Mouse (Mus musculus) left cerebral cortex, postnatal 36 days (tissue): Measurements from ENCODE around the gene Zfp839. TPM values are rescaled to one million over a fixed set of nuclear protein-coding genes. Genes with fewer than 3 reads are reported as not detected.

Experiments used
- DNase-seq, 2 experiments: peaks; one replicate each; pipeline ENCODE4 v3.0.0; 2021 to 2022; ENCODE audit warnings: low spot score in 2 of 2, mixed read lengths in 1 of 2
- intact Hi-C: fragments of 180-260 bp; cut with DNase I; formaldehyde crosslinking; loops from one replicate; pipeline ENCODE4 v1.15.1; 2025
- total RNA-seq, 2 experiments: library from RNA; stranded (reverse); gene quantifications; 2 replicates each; pipeline ENCODE4 v1.2.3; 2021

Gene Zfp839
- total RNA-seq, 2 experiments from 2014 or later: 10.7 to 13.1 TPM

DNA sequence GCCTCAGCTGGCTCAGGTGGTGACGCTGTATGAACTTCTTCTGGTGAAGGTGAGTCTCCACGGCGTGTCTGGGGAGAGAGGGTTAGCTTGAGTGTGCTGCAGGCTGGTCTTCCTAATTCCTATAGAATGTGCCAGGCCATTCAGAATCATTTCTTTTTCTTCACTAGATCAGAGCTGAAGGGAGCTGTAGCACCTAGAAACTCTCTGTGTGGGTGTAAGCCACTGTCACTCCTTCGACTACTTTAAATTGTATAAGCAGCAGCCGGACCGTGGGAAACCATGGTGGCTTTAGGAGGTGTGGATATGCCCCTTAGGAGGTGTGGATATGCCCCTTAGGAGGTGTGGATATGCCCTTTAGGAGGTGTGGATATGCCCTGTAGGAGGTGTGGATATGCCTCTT is 14.0 kb downstream of the Zfp839 start:
- no peak for DNase-seq
- intact Hi-C loops: no loop called here

DNA sequence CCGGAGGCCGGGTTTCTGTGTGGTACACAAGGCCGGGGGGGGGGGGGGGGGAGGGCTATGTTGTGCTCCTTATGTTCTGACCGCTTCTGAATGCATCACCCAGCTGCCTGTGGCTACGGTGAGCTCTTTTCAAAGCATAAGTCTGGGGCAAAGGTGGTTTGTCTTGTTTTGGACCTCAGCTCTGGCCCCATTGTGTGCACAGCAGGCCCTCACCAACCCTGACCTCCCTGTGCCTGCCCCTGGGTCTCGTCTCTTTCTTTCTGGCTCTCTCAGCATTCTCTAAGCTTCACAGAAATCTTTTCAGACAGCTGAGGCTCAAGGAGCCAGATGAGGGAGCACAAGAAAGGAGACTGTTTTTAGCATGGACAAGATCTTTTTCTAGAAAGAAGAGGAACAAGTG is 15.5 kb downstream of the Zfp839 start:
- DNase-seq: no peak

DNA sequence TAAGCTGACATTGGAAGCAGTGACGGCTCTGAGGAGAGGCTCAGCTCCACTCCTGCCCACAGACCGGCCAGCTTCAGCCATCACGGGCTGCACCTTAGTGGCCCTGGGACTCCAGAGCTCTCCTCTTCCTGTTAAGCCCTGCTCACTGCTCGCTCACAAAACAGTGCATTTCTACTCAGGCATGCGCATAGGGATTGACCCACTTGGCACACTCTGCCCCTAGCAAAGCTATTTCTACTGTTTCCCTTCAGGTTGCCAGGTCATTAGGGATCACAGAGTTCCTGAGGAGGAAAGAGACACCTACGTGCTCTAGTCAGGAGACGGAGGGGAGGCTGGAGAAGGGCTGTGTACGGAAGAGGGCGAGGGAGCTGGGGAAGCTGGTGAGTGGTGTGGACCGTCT is 15.9 kb downstream of the Zfp839 start:
- intact Hi-C loops: no loop called here
- DNase-seq: no peak

More for the DNA sequence above, 15.5 kb downstream of the Zfp839 start:
- intact Hi-C loops: no loop called here

DNA sequence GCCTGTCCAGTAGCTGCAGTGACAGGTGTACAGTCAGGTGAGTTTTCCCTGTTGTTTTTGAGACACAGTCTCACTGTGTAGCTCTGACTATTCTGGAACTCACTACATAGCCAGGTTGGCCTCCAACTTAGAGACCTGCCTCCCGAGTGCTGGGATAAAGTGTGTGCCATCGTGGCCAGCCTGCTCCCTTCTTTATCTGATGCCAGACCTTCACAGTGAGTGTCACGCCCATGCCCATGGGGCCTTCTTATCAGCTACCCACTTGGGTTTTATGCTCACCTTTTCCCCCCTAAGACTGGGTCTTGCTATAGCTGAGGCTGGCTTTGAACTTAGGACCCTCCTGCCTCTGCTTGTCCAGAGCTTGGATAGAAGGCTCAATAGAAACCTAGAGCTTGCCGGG is 20.1 kb downstream of the Zfp839 start:
- DNase-seq: no peak
- intact Hi-C loops: no loop called here

DNA sequence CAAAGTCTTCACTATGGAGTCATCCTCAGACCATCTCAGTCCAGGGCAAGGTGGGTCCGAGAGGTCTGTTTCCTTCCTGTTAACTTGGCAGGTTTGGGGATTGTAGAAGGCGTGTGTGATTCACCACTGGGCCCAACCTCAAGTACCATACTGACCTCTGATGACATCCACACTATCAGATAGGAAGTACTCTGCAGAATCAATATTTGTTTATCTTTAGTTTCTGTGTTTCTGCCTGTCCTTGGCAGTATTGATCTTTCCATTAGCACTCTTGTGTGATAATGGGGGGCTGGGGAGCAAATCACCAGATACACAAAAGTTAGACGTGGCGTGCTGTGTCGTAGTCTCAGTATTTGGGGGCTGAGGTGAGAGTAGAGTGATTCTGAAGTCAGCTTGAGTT is 21.2 kb downstream of the Zfp839 start:
- DNase-seq: no peak
- intact Hi-C loops: no loop called here

DNA sequence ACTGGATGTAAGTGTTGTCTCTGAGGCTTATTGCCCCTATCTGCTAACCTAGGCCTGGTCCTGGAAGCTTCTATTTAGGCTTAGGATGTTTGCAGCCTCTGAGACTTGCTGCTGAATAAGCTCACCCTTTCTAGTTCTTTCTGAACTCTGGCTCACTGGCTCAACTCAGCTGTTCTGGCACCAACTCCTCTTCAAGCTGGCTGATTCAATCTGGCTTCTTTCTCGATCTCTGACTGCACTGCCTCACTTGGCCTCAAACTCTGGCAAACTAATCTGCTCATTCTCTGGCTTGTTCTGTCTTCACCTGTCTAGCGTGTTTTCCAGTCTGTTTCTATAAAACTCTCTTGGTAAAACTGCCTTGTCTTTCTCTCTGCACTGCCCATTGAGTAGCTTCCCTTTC is 25.3 kb downstream of the Zfp839 start:
- intact Hi-C loops: no loop called here
- no peak for DNase-seq

DNA sequence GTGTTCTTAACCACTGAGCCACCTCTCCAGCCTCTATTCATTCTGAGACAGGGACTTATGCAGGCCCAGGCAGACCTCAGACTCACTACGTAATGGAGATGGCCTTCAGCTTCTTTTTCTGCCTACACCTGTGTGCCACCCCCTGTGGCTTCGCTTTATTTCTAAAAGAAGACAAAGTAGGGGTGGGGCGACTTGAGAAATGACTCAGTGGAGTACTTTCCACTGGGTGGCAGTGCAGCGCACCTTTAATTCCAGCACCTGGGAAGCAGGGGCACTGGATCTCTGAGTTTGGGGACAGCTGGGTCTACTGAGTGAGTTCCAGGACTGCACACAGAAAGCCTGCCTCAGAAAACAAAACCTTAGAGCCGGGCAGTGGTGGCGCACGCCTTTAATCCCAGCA is 32.2 kb downstream of the Zfp839 start:
- intact Hi-C loops: no loop called here
- no peak for DNase-seq

DNA sequence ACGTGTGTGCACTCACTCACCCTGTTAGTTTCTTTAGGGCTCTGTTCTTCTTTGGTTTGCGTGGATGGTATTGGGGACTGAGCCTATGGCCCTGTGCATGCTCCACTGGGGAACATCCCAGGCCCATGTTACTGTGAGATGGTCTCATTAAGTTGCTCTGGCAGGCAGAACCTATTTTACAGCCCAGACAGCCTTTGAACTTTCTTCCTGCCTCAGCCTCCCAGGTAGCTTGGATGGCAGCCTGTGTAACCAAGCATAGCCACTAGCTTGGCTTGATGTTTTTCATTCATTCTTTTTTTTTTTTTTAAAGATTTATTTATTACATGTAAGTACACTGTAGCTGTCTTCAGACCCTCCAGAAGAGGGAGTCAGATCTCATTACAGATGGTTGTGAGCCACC is 35.2 kb downstream of the Zfp839 start:
- intact Hi-C loops: no loop called here
- no peak for DNase-seq

DNA sequence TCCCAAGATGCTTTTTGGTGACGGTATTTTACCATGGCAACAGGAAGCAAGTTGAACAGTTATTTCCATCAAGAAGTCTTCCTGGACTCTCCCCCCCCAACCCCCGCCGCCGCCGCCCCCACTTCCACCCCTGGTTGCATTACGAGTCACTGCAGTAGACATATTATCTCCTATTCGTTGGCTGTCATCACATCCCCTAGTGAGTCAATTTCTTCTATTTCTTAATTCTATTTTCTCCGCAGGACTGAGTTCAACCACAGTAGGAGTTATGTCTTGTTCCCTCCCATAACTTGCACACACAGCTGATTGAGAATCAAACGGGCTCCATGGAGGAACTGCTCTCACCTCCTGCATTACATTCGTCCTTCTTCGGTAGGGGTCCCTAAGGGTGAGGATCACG is 38.1 kb downstream of the Zfp839 start:
- intact Hi-C loops: loop anchor here (2.0 kb wide), 1 partner anchor 21 kb away; no protein-coding TSS in a partner anchor

DNA sequence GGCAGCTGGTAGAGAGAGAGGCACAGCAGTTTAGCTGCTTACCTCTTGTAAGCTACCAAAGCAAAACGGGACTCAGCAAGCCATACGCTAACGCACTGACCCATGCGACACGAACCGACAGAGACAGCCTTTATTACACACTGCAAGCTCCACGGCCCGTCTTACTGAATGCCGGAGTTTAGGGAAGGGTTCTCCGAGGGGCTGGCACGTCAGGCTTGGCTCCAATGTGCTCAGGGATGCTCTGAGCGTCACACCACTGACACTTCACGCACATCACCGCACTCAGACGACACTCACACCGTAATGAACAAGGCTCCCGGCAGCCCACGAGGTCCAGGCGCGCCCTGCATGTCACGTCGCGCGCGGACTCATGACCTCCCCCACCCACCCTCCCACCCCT is 38.6 kb downstream of the Zfp839 start:
- intact Hi-C loops: loop anchor here (2.0 kb wide), 1 partner anchor 20 kb away; no protein-coding TSS in a partner anchor
- no peak for DNase-seq

More for the DNA sequence above, 38.1 kb downstream of the Zfp839 start:
- DNase-seq: no peak

DNA sequence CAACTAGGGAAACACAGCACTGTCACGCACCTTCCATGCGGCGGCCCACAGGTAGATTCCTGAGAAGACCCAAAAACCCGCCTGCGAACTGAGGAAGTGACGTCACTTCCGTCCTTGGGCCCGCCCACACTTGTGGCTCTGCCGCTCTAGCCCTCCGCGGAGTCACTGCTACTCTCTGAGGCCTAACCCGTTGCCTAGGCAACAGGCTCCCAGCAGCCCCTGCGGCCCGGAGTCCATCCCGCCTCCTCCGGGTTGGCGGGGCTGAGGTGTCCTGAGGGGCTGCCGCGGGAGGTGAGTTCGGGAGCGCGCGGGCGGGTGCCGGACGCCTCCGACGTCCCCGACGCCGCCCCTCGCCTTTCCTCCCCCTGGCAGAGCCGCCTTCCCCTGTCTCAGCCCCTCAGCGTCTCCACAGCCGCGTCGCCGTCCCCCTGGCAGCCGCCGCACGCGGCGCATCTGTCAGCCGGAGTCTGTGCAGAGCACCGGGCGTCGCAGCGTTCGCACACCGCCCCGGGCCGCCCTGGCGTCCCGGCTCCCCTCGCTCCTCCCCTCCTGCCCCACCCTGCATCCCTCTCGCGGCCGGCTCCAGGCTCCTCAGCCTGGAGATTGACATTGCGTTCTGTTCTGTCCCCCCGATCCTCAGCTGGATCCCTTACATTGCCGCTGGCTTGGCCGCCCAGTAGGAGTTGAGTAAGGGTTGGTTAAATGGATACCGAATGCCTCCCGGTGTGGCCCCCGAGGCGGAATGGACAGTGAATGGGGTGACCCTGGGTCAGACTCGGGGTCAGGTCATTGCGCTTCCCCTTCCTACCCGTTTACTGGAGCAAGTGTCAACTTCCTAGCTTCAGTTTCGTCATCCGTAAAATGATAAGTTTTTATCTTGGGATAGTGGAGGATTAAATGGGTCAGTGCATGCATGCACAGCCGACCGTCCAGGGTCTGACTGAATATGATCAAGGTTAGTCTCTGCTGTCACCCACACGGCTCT is 39.3 kb downstream of the Zfp839 start, which contains the start of the genes Cinp and Tecpr2:
Cinp (minus strand) TSS at position 110 of the 985 bp plus-strand sequence.
Tecpr2 (plus strand) TSS at position 229 of the 985 bp plus-strand sequence.
- DNase-seq: peak; percentile 97 to 99
- intact Hi-C loops: loop anchor here (2.0 kb wide), 1 partner anchor 19 kb away; no protein-coding TSS in a partner anchor

DNA sequence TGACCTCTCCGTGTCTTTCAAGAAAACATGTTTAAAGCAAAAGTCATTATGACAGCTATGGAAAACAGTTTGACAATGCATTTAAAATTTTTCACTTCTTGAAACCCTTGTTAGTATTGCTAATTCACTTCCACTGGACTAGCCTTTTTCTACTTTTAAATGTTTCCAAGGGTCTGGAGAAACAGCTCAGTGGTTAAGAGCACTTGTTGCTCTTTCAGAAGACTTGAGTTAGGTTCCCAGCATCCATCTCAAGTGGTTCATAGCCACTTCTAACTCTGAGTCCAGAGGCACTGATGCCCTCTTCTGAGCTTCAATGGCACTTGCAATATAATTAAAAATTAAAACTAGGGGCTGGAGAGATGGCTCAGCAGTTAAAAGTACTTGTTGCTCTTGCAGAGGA is 41.8 kb downstream of the Zfp839 start:
- intact Hi-C loops: no loop called here

DNA sequence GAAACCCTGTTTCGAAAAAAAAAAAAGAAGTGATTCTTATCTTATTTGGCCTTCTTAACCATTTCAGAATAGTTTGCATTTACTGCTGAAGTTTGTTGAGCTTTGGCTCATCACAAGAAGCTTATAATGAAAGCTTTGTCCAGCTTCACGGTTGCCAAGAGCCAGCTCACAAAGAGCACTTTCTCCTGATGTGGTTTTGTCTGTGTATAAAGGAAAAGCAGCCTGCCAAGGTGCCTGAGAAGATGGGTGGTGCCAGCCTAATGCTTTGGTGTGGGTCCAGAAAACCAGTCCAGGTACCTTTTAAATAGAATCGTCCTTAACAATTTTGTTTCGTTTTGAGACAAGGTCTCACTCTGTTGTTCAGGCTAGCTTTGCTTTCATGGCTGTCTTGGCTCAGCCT is 52.1 kb downstream of the Zfp839 start:
- intact Hi-C loops: no loop called here
- no peak for DNase-seq

More for the DNA sequence above, 41.8 kb downstream of the Zfp839 start:
- DNase-seq: no peak

DNA sequence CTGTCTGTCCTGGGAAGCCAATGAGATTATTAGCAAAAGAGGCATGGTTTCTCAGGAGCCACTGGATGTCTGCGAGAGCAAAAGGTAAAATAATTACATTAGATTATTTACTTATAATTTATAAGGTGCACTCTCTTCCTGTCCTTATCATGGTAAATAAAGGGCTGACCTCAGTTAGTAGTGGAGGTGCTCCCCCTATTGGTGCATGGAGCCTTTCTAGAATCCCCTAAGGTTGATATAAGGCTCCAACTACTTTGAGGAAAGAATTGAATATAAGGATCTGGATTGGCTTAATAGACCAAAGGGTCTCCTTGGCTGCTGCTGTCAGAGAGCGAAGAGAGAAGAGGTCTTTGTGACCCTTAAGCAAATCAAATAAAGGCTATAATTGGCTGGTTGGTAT is 53.5 kb downstream of the Zfp839 start:
- DNase-seq: no peak
- intact Hi-C loops: no loop called here

DNA sequence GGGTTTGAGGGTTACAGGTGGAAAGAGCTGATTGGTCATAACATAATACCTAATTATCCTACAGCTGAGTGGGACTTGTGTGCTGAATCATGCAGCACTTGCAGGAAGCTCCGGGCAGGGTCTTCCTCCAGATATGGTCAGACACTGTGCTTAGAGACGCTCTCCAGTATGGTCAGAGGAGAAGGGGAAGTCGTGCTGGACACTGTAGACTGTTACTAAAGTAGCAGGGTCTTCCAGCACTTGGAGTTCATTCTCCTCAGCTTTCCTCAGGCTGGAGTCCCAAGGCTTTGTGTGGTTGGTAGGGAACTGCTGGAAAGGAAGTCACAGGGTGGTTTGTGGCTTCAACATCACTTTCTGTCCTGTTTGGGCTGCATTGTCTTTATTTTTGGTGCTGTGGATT is 57.8 kb downstream of the Zfp839 start:
- intact Hi-C loops: loop anchor here (2.0 kb wide), 1 partner anchor 19 kb away; the partner anchor contains the start of genes Cinp and Tecpr2
- DNase-seq: no peak

DNA sequence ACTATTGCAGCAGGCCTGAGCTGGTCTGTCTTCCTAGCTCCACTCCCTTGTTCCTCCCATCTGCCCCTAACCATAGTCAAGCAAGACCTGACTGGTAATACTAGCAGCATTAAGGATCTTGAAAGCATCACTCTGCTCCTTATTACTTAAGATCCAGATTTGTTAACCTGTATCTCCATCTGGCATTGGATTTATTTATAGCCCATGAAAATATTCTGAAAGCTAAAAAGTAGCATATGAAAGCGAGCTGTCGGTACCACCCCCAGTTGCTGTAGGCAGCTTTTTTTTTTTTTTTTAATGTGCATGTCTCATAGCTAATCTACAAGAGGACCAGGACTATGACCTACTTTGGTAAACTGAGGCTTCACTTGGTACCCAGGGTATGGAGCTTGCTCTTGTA is 59.9 kb downstream of the Zfp839 start:
- intact Hi-C loops: loop anchor here (2.0 kb wide), 1 partner anchor 21 kb away; the partner anchor contains the start of genes Cinp and Tecpr2
- DNase-seq: no peak

DNA sequence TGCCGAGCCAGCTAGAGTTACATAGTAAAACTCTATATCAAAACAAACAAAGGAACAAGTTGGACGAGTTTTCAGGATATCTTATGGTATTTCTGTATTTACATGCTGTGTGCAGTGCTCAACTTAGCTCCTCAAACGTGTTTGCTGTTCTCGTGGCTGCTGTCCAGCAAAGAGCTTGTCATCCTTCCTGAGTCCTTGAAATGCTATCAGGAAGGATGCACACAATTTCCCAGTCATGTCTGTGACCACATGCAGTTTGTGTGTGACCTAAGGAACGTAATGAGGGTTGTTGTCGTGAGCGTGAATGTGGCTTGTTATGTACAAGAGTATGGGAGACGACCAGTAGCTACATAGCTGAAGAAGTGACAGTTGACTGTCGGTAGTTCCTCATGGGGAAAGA is 65.7 kb downstream of the Zfp839 start:
- intact Hi-C loops: no loop called here
- DNase-seq: no peak
